ENCODE assay signal across 7 mouse cellular contexts in genomic region chr13:62964640-62965311, GRCm38 (mm10). TPM values are rescaled to one million over a fixed set of nuclear protein-coding genes. Genes with fewer than 3 reads are reported as not detected.
DNase-seq lines count a peak whose midpoint lies in the region; ATAC-seq and TF ChIP-seq lines count a peak whose summit lies in the region.

Gene 2010111I01Rik, plus strand, starts transcription at chr13:62964893.

- intact Hi-C loops in left cerebral cortex, postnatal 4 days (cut with DNase I), result no loop called here

- 0 out of 2 replicates have a peak, but pooled peaks have one; percentile 40 for TF ChIP-seq POLR2A in small intestine, adult 2 months (IDR thresholded peaks at IDR 0.05; ENCODE audit: low read depth, low read length)

- H3K27ac ChIP-seq in embryonic facial prominence, embryonic 10.5 days (replicated peaks), result peak within 1 kb of the TSS; percentile 81
- no peak within 1 kb of the TSS for H3K27ac ChIP-seq in intestine, postnatal 0 days (ENCODE audit: low read depth, low read length)
- no peak within 1 kb of the TSS; the same call in 1 of the 2 replicates for H3K27ac ChIP-seq in midbrain, embryonic 12.5 days (replicated peaks)
- no peak within 1 kb of the TSS for H3K27ac ChIP-seq in small intestine, adult 2 months (ENCODE audit: insufficient read depth, low read depth, low read length)

- H3K9me3 ChIP-seq in embryonic facial prominence, embryonic 10.5 days, result no peaks in the 10 kb centered on the region
- no peaks in the 10 kb centered on the region for H3K9me3 ChIP-seq in intestine, postnatal 0 days (ENCODE audit: control insufficient read depth)
- H3K9me3 ChIP-seq in midbrain, embryonic 12.5 days, result no peaks in the 10 kb centered on the region

- peak; percentile 70 for TF ChIP-seq CTCF in intestine, postnatal 0 days (IDR thresholded peaks at IDR 0.05; ENCODE audit: low read depth)
- TF ChIP-seq CTCF in small intestine, adult 2 months (IDR thresholded peaks at IDR 0.05; ENCODE audit: extremely low read depth, insufficient read length, insufficient replicate concordance, low read depth, low read length), result peak; percentile 29; the same call in 1 of the 2 replicates

- under 1% methylated on average over 41 of the region's 41 CpGs for WGBS in embryonic facial prominence, embryonic 10.5 days
- under 1% methylated on average over 41 of the region's 41 CpGs for WGBS in intestine, postnatal 0 days
- WGBS in midbrain, embryonic 12.5 days, result under 1% methylated on average over 41 of the region's 41 CpGs
- under 1% methylated on average over 41 of the region's 41 CpGs for WGBS in small intestine, adult 2 months

- peak; percentile 98 for ATAC-seq in intestine, postnatal 0 days
- ATAC-seq in midbrain, embryonic 12.5 days (ENCODE audit: low FRiP score, low read depth), result peak; percentile 97

- H3K4me3 ChIP-seq in embryonic facial prominence, embryonic 10.5 days, result peak within 1 kb of the TSS; percentile 73
- H3K4me3 ChIP-seq in intestine, postnatal 0 days (ENCODE audit: low read depth, low read length), result peak within 1 kb of the TSS; percentile 77
- peak within 1 kb of the TSS; percentile 73 for H3K4me3 ChIP-seq in midbrain, embryonic 12.5 days
- H3K4me3 ChIP-seq in small intestine, adult 2 months (ENCODE audit: low read depth, low read length), result peak within 1 kb of the TSS; percentile 65

- H3K27me3 ChIP-seq in embryonic facial prominence, embryonic 10.5 days (replicated peaks; ENCODE audit: low read depth, poor library complexity, severe bottlenecking), result no peaks in the 10 kb centered on the region
- no peaks in the 10 kb centered on the region for H3K27me3 ChIP-seq in intestine, postnatal 0 days (replicated peaks; ENCODE audit: control insufficient read depth, insufficient read depth, low read length)
- H3K27me3 ChIP-seq in midbrain, embryonic 12.5 days, result 0 out of 2 replicates have a peak, but pooled peaks cover 12% of the 10 kb centered on the region
- no peaks in the 10 kb centered on the region for H3K27me3 ChIP-seq in small intestine, adult 2 months (ENCODE audit: control insufficient read depth, insufficient read depth, low read length)

- H3K4me2 ChIP-seq in intestine, postnatal 0 days (replicated peaks; ENCODE audit: low read depth), result peak within 1 kb of the TSS; percentile 92
- H3K4me2 ChIP-seq in midbrain, embryonic 12.5 days (replicated peaks), result peak within 1 kb of the TSS; percentile 87

- H3K36me3 ChIP-seq in embryonic facial prominence, embryonic 10.5 days (replicated peaks), result peaks cover 7% of the 10 kb centered on the region; the same call in 1 of the 2 replicates
- H3K36me3 ChIP-seq in intestine, postnatal 0 days (ENCODE audit: control insufficient read depth, insufficient read depth), result no peaks in the 10 kb centered on the region
- no peaks in the 10 kb centered on the region for H3K36me3 ChIP-seq in midbrain, embryonic 12.5 days
- no peaks in the 10 kb centered on the region for H3K36me3 ChIP-seq in small intestine, adult 2 months (ENCODE audit: control insufficient read depth, insufficient read depth, low read length)

- peak within 1 kb of the TSS; percentile 53 for H3K9ac ChIP-seq in intestine, postnatal 0 days (ENCODE audit: low read depth, low read length)
- peak within 1 kb of the TSS; percentile 61 for H3K9ac ChIP-seq in midbrain, embryonic 12.5 days (replicated peaks)

- peak; percentile 99 for DNase-seq in adrenal gland, postnatal 10 days
- peak; percentile 98 for DNase-seq in embryonic facial prominence, embryonic 10.5 days (ENCODE audit: low spot score)
- DNase-seq in gonadal fat pad, adult 2 months (ENCODE audit: low read depth), result peak; percentile 52
- peak; percentile 99 for DNase-seq in left cerebral cortex, postnatal 4 days

- H3K4me1 ChIP-seq in embryonic facial prominence, embryonic 10.5 days, result peaks cover 17% of the 10 kb centered on the region
- no peaks in the 10 kb centered on the region for H3K4me1 ChIP-seq in intestine, postnatal 0 days (replicated peaks; ENCODE audit: control insufficient read depth, insufficient read depth, low read length)
- H3K4me1 ChIP-seq in midbrain, embryonic 12.5 days, result peaks cover 6% of the 10 kb centered on the region; the same call in 1 of the 2 replicates
- no peaks in the 10 kb centered on the region for H3K4me1 ChIP-seq in small intestine, adult 2 months (ENCODE audit: control insufficient read depth, insufficient read depth, insufficient read length, low read length)

RNA-seq across cellular contexts. Expression of gene 2010111I01Rik, which starts in this region (rescaled TPM):
- total RNA-seq in adrenal gland, postnatal 10 days (2021), result 10 to 100 TPM; 57.3 to 99.7 TPM
- polyA plus RNA-seq in embryonic facial prominence, embryonic 10.5 days (2016; fragmentation: Nextera tagmentation; extraction: Ambion mirVana), result 67.1 and 88.8 TPM in 2 replicates
- 54.7 and 80.6 TPM in 2 replicates for polyA plus RNA-seq in gonadal fat pad, adult 2 months (2012; rRNA removed)
- polyA plus RNA-seq in intestine, postnatal 0 days (2015; fragmentation: Nextera tagmentation; extraction: Ambion mirVana), result 72.7 and 73.3 TPM in 2 replicates
- total RNA-seq in left cerebral cortex, postnatal 4 days (2021), result 10 to 100 TPM; 42.3 to 51.9 TPM
- 32.8 and 35.7 TPM in 2 replicates for polyA plus RNA-seq in midbrain, embryonic 12.5 days (2016; fragmentation: Nextera tagmentation; extraction: Ambion mirVana)
- 30.9 and 48.4 TPM in 2 replicates for polyA plus RNA-seq in small intestine, adult 2 months (2012; rRNA removed)
